Mouse (Mus musculus) ES-E14 (cell line): ENCODE measurements around the gene Gpr135. TPM values are rescaled to one million over a fixed set of nuclear protein-coding genes. Genes with fewer than 3 reads are reported as not detected.

ENCODE experiments used
- DNase-seq: peaks from one replicate; pipeline ENCODE4 v3.0.0-alpha.2; 2013; ENCODE audit warnings: low read depth, low spot score
- H3K27ac ChIP-seq: 2 replicates; pipeline ENCODE4 v1.5.1; 2012; ENCODE audit warnings: low read depth, mild to moderate bottlenecking, low read length, moderate library complexity, mixed read lengths; ENCODE audit not compliant: poor library complexity, insufficient read depth, severe bottlenecking
- H3K36me3 ChIP-seq: 2 replicates; pipeline ENCODE4 v1.6.1; 2012; ENCODE audit warnings: mild to moderate bottlenecking, low read length, moderate library complexity, mixed read lengths; ENCODE audit not compliant: control insufficient read depth, poor library complexity, insufficient read depth, severe bottlenecking
- H3K4me1 ChIP-seq, 2 experiments: fragments of 150-350 bp in 1 of 2; sonication (generic) in 1 of 2; 2 replicates each; pipeline ENCODE4 v1.6.1; 2012; ENCODE audit warnings: low read length in 2 of 2, mild to moderate bottlenecking in 1 of 2, mixed read lengths in 1 of 2; ENCODE audit not compliant: control insufficient read depth in 2 of 2, insufficient read depth in 2 of 2, poor library complexity in 1 of 2
- H3K4me3 ChIP-seq, 2 experiments: fragments of 150-350 bp in 1 of 2; sonication (generic) in 1 of 2; 2 replicates each; pipeline ENCODE4 v1.5.1; 2012; ENCODE audit warnings: low read length in 2 of 2, low read depth in 1 of 2, mild to moderate bottlenecking in 1 of 2, mixed read lengths in 1 of 2; ENCODE audit not compliant: insufficient read depth in 1 of 2, poor library complexity in 1 of 2, severe bottlenecking in 1 of 2
- H3K9ac ChIP-seq: 2 replicates; pipeline ENCODE4 v1.6.1; 2012; ENCODE audit warnings: low read depth, mild to moderate bottlenecking, low read length, mixed read lengths; ENCODE audit not compliant: poor library complexity, insufficient read depth, severe bottlenecking
- H3K9me3 ChIP-seq: fragments of 150-350 bp; sonication (generic); 2 replicates; pipeline ENCODE4 v1.6.1; 2012; ENCODE audit warnings: low read depth, mild to moderate bottlenecking, low read length; ENCODE audit not compliant: control insufficient read depth, insufficient read depth
- CHD2 ChIP-seq: IDR thresholded peaks from 2 replicates; pipeline ENCODE4 v1.6.1; 2014; ENCODE audit warnings: mild to moderate bottlenecking, low read depth, low read length, inconsistent platforms
- HCFC1 ChIP-seq: IDR thresholded peaks from 2 replicates; pipeline ENCODE4 v1.6.1; 2012; ENCODE audit warnings: low read length, inconsistent platforms, borderline replicate concordance; ENCODE audit not compliant: insufficient read depth
- MAFK ChIP-seq: IDR thresholded peaks from 2 replicates; pipeline ENCODE4 v1.6.1; 2014; ENCODE audit warnings: mild to moderate bottlenecking, low read depth, low read length, inconsistent platforms; ENCODE audit not compliant: insufficient read depth
- ZC3H11A ChIP-seq: IDR thresholded peaks from 2 replicates; pipeline ENCODE4 v1.6.1; 2012; ENCODE audit warnings: low read depth, mild to moderate bottlenecking, inconsistent platforms, low read length, borderline replicate concordance
- ZNF384 ChIP-seq: IDR thresholded peaks from 2 replicates; pipeline ENCODE4 v1.6.1; 2012; ENCODE audit warnings: low read depth, low read length, inconsistent platforms
- in situ Hi-C, 2 experiments: fragments of 600-800 bp; cut with MboI; formaldehyde crosslinking; loops; one replicate each; pipeline ENCODE4 v1.15.1; 2025; ENCODE audit warnings: low sequenced_read_pairs in 2 of 2, inconsistent platforms in 1 of 2; ENCODE audit not compliant: unreplicated experiment in 2 of 2
- total RNA-seq: library from RNA; depleted of rRNA; stranded (reverse); fragments of 300-350 nt; gene quantifications from 2 replicates; pipeline ENCODE4 v1.2.3, GENCODE M21; 2012

The Gpr135 gene
- total RNA-seq, 1 experiment, result 2.7 TPM

- H3K4me1 ChIP-seq, result peaks cover 3 to 5% of the 10 kb centered on the region in 2 experiments; a peak in 1 of 4 replicates
- H3K27ac ChIP-seq, result peak overlapping the region; percentile 64
- in situ Hi-C loops, result no loop called here
- H3K9ac ChIP-seq, result peak overlapping the region; percentile 41; the same call in 1 of the 2 replicates
- no peaks in the 10 kb centered on the region for H3K9me3 ChIP-seq
- H3K4me3 ChIP-seq, result peak overlapping the region; percentile 18 to 44; a peak in 3 of 4 replicates
- TF ChIP-seq HCFC1, result no peak
- TF ChIP-seq ZNF384, result no peak
- TF ChIP-seq ZC3H11A, result no peak
- TF ChIP-seq MAFK, result no peak
- TF ChIP-seq CHD2, result no peak
- DNase-seq, result no peak
- no peaks in the 10 kb centered on the region for H3K36me3 ChIP-seq
These were observed 11.4 kb upstream of the Gpr135 start for GRCm38 (mm10) chr12:72082370-72082769.

- peak overlapping the region; percentile 18 to 44; a peak in 2 of 4 replicates for H3K4me3 ChIP-seq
- peak overlapping the region; percentile 41; the same call in 1 of the 2 replicates for H3K9ac ChIP-seq
- no peak for TF ChIP-seq CHD2
- no peak for TF ChIP-seq ZC3H11A
- peak; percentile 73 for TF ChIP-seq MAFK
- TF ChIP-seq ZNF384, result no peak
- no peak for DNase-seq
- peaks cover 3 to 5% of the 10 kb centered on the region in 2 experiments; a peak in 1 of 4 replicates for H3K4me1 ChIP-seq
- H3K36me3 ChIP-seq, result no peaks in the 10 kb centered on the region
- in situ Hi-C loops, result no loop called here
- no peaks in the 10 kb centered on the region for H3K9me3 ChIP-seq
- H3K27ac ChIP-seq, result peak overlapping the region; percentile 64; the same call in 1 of the 2 replicates
These were observed 11.0 kb upstream of the Gpr135 start for GRCm38 (mm10) chr12:72081961-72082360.

GRCm38 (mm10) chr12:72078248-72078647 is 7.3 kb upstream of the Gpr135 start:
- H3K4me3 ChIP-seq, result no peak overlapping the region
- H3K4me1 ChIP-seq, result peaks cover 1 to 5% of the 10 kb centered on the region in 2 experiments; a peak in 1 of 4 replicates
- no peak for DNase-seq
- no peak overlapping the region for H3K27ac ChIP-seq
- H3K9me3 ChIP-seq, result no peaks in the 10 kb centered on the region
- in situ Hi-C loops, result no loop called here
- H3K9ac ChIP-seq, result no peak overlapping the region
- no peak for TF ChIP-seq MAFK
- no peak for TF ChIP-seq HCFC1
- TF ChIP-seq ZC3H11A, result no peak
- no peak for TF ChIP-seq ZNF384
- no peak for TF ChIP-seq CHD2
- no peaks in the 10 kb centered on the region for H3K36me3 ChIP-seq

GRCm38 (mm10) chr12:72069626-72070326 is 1.1 kb downstream of the Gpr135 start:
- DNase-seq, result no peak
- in situ Hi-C loops, result no loop called here
- no peak overlapping the region for H3K27ac ChIP-seq
- no peaks in the 10 kb centered on the region for H3K36me3 ChIP-seq
- peak overlapping the region; percentile 77 to 78 for H3K4me3 ChIP-seq
- no peaks in the 10 kb centered on the region for H3K9me3 ChIP-seq
- H3K9ac ChIP-seq, result peak overlapping the region; percentile 71
- TF ChIP-seq CHD2 (no peak), ZNF384 (no peak), MAFK (no peak), HCFC1 (no peak), ZC3H11A (no peak)
- no peaks in the 10 kb centered on the region for H3K4me1 ChIP-seq

- no peaks in the 10 kb centered on the region for H3K9me3 ChIP-seq
- no peak for DNase-seq
- H3K27ac ChIP-seq, result no peak overlapping the region
- H3K36me3 ChIP-seq, result no peaks in the 10 kb centered on the region
- no peak for TF ChIP-seq HCFC1
- no peak for TF ChIP-seq ZNF384
- TF ChIP-seq MAFK, result no peak
- TF ChIP-seq CHD2, result no peak
- H3K4me3 ChIP-seq, result no peak overlapping the region
- H3K4me1 ChIP-seq, result no peaks in the 10 kb centered on the region
- in situ Hi-C loops, result no loop called here
- no peak overlapping the region for H3K9ac ChIP-seq
These were observed 13.1 kb downstream of the Gpr135 start for GRCm38 (mm10) chr12:72057780-72058179.
